Mouse (Mus musculus) heart, embryonic 16.5 days (tissue): ENCODE measurements around the gene Ccdc167. TPM values are rescaled to one million over a fixed set of nuclear protein-coding genes. Genes with fewer than 3 reads are reported as not detected.

Experiments
- ATAC-seq: fragments of 200-750 bp; cut with Nextera tagmentation; replicated peaks from 2 replicates; pipeline ENCODE4 v1.8.0; 2017; ENCODE audit warnings: moderate number of reproducible peaks; ENCODE audit not compliant: insufficient read depth, low FRiP score; ENCODE audit errors: extremely low read depth
- H3K27ac ChIP-seq: fragments of 300-500 bp; sonication (generic); 2 replicates; pipeline ENCODE4 v1.5.1; 2014; ENCODE audit warnings: mild to moderate bottlenecking, low read length, control low read depth, moderate library complexity
- H3K27me3 ChIP-seq: fragments of 300-500 bp; sonication (generic); 2 replicates; pipeline ENCODE4 v1.6.1; 2014; ENCODE audit warnings: low read length, mixed read lengths; ENCODE audit not compliant: control insufficient read depth, insufficient read depth
- H3K36me3 ChIP-seq: fragments of 300-500 bp; sonication (generic); 2 replicates; pipeline ENCODE4 v1.6.1; 2014; ENCODE audit not compliant: control insufficient read depth, insufficient read depth
- H3K4me1 ChIP-seq: fragments of 300-500 bp; sonication (generic); 2 replicates; pipeline ENCODE4 v1.6.1; 2014; ENCODE audit warnings: low read length, mixed read lengths; ENCODE audit not compliant: control insufficient read depth, insufficient read depth
- H3K4me2 ChIP-seq: fragments of 300-500 bp; sonication (generic); 2 replicates; pipeline ENCODE4 v1.6.1; 2014; ENCODE audit warnings: low read depth, mild to moderate bottlenecking, control low read depth, low read length
- H3K4me3 ChIP-seq: fragments of 300-500 bp; sonication (generic); 2 replicates; pipeline ENCODE4 v1.5.1; 2014; ENCODE audit warnings: mild to moderate bottlenecking, control low read depth, low read length
- H3K9ac ChIP-seq: fragments of 300-500 bp; sonication (generic); 2 replicates; pipeline ENCODE4 v1.6.1; 2014; ENCODE audit warnings: low read length, control low read depth
- H3K9me3 ChIP-seq: fragments of 300-500 bp; sonication (generic); replicated peaks from 2 replicates; pipeline ENCODE4 v1.6.1; 2016; ENCODE audit warnings: low read length; ENCODE audit not compliant: control insufficient read depth
- WGBS: fragments of 180-500 bp; shearing (Covaris S2); extraction: QIAGEN DNeasy Blood & Tissue Kit; methylation state at CpG from one replicate; pipeline ENCODE4 v1.1.7; 2014; 5-methylcytosine and 5-hydroxymethylcytosine counted together
- polyA plus RNA-seq: library from polyadenylated mRNA; unstranded; fragments of >200 nt; fragmentation: Nextera tagmentation; extraction: Ambion mirVana; gene quantifications from 2 replicates; pipeline ENCODE4 v1.2.1, GENCODE M21; 2015

Gene Ccdc167
- polyA plus RNA-seq, 1 experiment from 2014 or later = 12.5 TPM

DNA sequence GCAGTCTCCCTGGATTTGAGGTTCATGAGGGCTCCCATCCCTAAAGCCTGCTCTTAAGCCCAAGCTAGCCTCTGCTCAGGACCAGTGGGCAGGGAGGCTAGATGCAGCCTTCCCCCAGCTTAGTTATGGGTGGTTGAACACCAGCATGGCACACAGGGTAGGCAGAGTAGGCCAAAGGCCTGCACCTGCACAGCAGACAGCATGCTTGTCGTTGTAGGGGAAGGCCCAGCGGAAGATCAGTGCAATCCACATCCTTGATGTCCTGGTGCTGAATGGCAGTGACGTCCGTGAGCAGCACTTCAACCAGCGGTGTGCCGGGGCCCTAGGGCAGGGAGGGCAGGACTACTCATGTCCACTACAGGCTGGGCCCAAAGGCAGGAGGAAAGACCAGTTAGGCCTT lies 18.4 kb downstream of the Ccdc167 start:
- Histone ChIP-seq H3K9me3 (no peaks in the 10 kb centered on the region), H3K27me3 (no peaks in the 10 kb centered on the region), H3K27ac (no peak overlapping the region), H3K4me3 (no peak overlapping the region), H3K4me2 (no peak overlapping the region), H3K4me1 (no peaks in the 10 kb centered on the region), H3K36me3 (peaks cover 56% of the 10 kb centered on the region), H3K9ac (no peak overlapping the region)
- ATAC-seq = no peak
- 83% methylated on average over 6 of the region's 6 CpGs for WGBS

DNA sequence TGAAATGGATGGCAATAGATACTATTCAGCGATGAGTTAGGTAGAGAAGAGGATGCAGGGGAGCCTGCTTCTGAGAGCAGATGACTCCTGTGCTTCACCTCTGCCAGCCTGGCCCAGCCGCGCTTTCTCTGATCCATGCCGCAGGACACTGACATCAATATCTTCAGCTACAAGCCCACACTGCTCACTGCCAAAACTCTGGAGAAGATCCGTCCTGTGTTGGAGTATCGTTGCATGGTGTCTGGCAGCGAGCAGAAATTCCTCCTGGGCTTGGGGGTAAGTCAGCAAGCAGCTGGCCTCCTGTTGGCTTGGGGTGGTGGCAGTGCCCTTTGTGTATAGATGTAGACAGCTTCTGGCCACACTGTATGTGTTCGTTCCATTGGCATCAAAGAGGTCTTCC lies 19.9 kb downstream of the Ccdc167 start:
- Histone ChIP-seq H3K9me3 (no peaks in the 10 kb centered on the region), H3K4me3 (no peak overlapping the region), H3K4me1 (no peaks in the 10 kb centered on the region), H3K27ac (no peak overlapping the region), H3K27me3 (no peaks in the 10 kb centered on the region), H3K36me3 (peaks cover 56% of the 10 kb centered on the region), H3K9ac (no peak overlapping the region), H3K4me2 (no peak overlapping the region)
- no peak for ATAC-seq
- WGBS = 95% methylated on average over 8 of the region's 8 CpGs

DNA sequence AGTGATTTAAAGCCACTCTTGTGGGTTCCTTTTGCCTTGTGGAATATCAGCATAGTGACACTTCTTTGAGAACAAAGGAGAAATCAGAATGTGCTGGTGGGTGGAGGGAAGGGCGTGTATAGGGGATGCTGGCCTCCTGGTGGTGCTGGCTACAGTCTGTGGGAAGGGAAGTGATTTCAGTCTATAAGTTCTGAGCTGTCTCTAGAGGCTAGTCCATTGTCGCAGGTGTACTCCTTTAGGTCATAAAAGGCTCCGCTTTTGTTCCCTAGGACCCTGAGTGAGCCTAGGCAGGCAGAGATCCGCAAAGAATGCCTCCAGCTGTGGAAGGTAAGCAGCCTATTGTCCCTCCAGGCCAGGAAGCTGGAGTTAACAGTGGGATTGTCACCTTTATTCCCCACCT lies 22.3 kb downstream of the Ccdc167 start:
- 90% methylated on average over 4 of the region's 4 CpGs for WGBS
- Histone ChIP-seq H3K4me3 (no peak overlapping the region), H3K9me3 (no peaks in the 10 kb centered on the region), H3K9ac (no peak overlapping the region), H3K27ac (no peak overlapping the region), H3K4me2 (no peak overlapping the region), H3K4me1 (no peaks in the 10 kb centered on the region), H3K36me3 (peaks cover 61% of the 10 kb centered on the region), H3K27me3 (no peaks in the 10 kb centered on the region)
- no peak for ATAC-seq

DNA sequence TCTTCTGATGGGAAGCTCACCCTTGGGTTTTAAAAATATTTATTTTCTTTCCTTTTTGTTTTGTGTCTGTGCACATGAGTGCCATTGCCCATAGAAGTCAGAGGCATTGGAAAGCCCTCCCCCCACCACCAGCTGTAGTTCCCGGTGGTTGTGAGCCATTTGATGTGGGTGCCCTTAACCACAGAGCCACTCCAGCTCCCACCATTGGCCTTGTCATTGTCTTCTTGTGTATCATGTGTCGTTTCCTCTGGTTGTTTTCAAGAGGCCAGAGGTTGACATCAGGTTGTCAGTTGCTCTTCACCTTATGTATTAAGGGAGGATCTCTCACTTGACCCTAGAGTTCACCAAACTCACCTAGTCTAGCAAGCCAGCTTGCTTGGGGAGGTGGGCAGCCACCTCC lies 23.3 kb downstream of the Ccdc167 start:
- Histone ChIP-seq H3K36me3 (peaks cover 58% of the 10 kb centered on the region), H3K27me3 (no peaks in the 10 kb centered on the region), H3K4me1 (no peaks in the 10 kb centered on the region), H3K4me2 (no peak overlapping the region), H3K4me3 (no peak overlapping the region), H3K9me3 (no peaks in the 10 kb centered on the region), H3K9ac (no peak overlapping the region), H3K27ac (no peak overlapping the region)
- ATAC-seq = no peak
- WGBS = 65% methylated on average over 2 of the region's 2 CpGs

DNA sequence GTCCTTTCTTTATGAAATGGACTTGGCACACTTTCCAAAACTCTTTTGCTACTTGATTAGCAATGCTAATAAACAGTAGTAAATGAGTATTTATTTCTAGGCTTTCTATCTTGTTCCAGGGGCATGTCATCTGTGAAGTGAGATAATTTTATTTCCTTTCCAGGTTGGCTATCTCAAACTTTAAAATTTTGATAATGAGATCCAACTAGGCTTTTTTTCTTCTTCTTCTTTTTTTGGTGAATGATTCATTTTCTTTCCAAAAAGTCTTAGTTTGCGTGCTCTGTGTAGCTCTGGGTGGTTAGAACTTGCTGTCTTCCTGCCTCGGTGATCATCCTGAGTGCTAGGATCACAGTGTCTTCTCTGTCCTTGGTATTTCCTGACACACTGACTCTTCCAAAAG lies 24.0 kb downstream of the Ccdc167 start:
- no peak overlapping the region for H3K4me3 ChIP-seq
- no peaks in the 10 kb centered on the region for H3K9me3 ChIP-seq
- no peak overlapping the region for H3K9ac ChIP-seq
- ATAC-seq = no peak
- no peak overlapping the region for H3K4me2 ChIP-seq
- 68% methylated on average over 2 of the region's 2 CpGs for WGBS
- peaks cover 1% of the 10 kb centered on the region for H3K4me1 ChIP-seq
- H3K36me3 ChIP-seq = peaks cover 58% of the 10 kb centered on the region
- H3K27me3 ChIP-seq = no peaks in the 10 kb centered on the region
- H3K27ac ChIP-seq = no peak overlapping the region

DNA sequence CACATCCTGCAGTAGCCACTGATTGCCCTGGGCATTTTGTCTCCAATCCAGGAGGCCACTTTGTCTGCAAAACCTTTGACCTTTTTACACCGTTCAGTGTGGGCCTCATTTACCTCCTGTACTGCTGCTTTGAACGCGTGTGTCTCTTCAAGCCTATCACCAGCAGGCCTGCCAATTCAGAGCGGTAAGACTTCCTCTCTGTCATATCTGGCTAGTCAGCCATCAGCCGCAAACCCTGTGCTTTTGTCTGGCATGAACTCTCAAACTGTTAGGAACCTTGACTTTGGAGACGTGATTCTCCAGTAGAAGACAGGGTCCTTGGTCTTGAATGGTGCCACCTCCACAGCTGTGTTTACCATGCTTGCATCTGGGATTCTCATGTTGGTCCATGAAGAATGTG lies 26.6 kb downstream of the Ccdc167 start:
- Histone ChIP-seq H3K4me2 (no peak overlapping the region), H3K27me3 (no peaks in the 10 kb centered on the region), H3K9ac (no peak overlapping the region), H3K36me3 (peaks cover 46% of the 10 kb centered on the region), H3K4me1 (peaks cover 8% of the 10 kb centered on the region), H3K9me3 (no peaks in the 10 kb centered on the region), H3K4me3 (no peak overlapping the region), H3K27ac (no peak overlapping the region)
- 66% methylated on average over 6 of the region's 6 CpGs for WGBS
- ATAC-seq = no peak

DNA sequence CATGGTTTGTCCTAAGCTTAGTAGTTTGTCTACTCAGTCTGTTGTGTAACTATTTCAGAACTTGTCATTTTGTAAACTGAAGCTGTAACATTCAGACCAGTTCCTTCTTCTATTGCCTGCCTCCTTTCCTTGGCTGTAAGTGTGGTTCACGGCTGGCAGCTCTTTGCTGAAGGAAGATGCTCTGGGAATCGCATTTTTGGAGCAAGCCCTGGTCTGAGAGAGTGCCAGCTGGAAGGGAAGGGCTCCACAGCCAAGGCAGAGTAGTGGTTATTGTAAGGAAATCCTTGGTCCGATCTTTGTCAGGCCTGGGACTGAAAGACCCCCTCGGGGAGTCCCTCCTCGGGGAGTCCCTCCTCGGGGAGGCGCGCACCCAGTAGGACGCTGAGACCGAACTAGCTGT lies 28.2 kb downstream of the Ccdc167 start:
- 93% methylated on average over 10 of the region's 10 CpGs for WGBS
- Histone ChIP-seq H3K9ac (no peak overlapping the region), H3K4me3 (no peak overlapping the region), H3K4me1 (peaks cover 8% of the 10 kb centered on the region), H3K36me3 (peaks cover 37% of the 10 kb centered on the region), H3K27me3 (no peaks in the 10 kb centered on the region), H3K4me2 (no peak overlapping the region), H3K27ac (peak overlapping the region; percentile 56), H3K9me3 (no peaks in the 10 kb centered on the region)
- no peak for ATAC-seq

DNA sequence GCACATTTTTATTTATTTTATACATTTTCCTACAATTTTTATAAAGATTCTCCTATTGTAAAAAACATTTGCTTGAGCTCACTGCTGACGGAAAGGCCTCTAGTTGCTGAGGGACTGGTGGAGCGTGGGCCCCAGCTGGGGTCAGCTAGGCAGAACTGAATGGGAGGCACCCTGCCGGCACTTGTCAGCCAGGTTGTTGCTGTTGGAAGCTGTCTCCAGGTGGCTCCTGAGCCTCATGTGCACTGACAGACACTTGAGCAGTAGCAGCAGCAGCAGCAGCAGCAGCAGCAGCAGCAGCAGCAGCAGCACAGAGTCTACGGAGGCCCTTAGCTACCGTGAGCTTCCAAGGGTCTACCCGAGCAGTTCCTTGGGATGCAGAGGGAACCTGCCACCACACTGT lies 29.5 kb downstream of the Ccdc167 start:
- Histone ChIP-seq H3K27me3 (no peaks in the 10 kb centered on the region), H3K4me3 (no peak overlapping the region), H3K9me3 (no peaks in the 10 kb centered on the region), H3K9ac (no peak overlapping the region; the same call in 1 of the 2 replicates), H3K4me2 (no peak overlapping the region), H3K36me3 (peaks cover 42% of the 10 kb centered on the region), H3K27ac (peak overlapping the region; percentile 75), H3K4me1 (peaks cover 11% of the 10 kb centered on the region)
- 47% methylated on average over 6 of the region's 6 CpGs for WGBS
- ATAC-seq = no peak

DNA sequence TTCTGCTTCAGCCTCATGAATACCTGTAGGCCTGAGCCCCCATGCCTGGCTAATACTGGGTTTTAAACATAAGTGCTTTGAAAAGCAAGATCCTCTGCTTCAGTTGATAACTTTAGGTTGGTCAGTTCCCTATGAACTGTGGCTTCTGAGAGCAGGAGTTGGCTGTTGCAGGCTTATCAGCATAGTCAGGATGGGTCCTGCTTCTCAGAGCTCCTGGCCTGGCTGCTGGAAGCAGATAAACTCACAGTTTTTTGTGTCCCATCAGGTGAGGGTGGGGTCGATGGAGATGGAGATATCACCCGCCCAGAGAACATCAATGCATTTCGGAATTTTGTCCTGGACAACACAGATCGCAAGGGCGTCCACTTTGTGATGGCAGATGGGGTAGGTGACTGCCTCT lies 30.1 kb downstream of the Ccdc167 start:
- H3K36me3 ChIP-seq = peaks cover 48% of the 10 kb centered on the region
- H3K27ac ChIP-seq = no peak overlapping the region
- no peak overlapping the region for H3K4me3 ChIP-seq
- no peak for ATAC-seq
- 86% methylated on average over 5 of the region's 5 CpGs for WGBS
- H3K4me2 ChIP-seq = no peak overlapping the region
- H3K4me1 ChIP-seq = peaks cover 11% of the 10 kb centered on the region
- no peak overlapping the region for H3K9ac ChIP-seq
- H3K9me3 ChIP-seq = no peaks in the 10 kb centered on the region
- H3K27me3 ChIP-seq = no peaks in the 10 kb centered on the region

DNA sequence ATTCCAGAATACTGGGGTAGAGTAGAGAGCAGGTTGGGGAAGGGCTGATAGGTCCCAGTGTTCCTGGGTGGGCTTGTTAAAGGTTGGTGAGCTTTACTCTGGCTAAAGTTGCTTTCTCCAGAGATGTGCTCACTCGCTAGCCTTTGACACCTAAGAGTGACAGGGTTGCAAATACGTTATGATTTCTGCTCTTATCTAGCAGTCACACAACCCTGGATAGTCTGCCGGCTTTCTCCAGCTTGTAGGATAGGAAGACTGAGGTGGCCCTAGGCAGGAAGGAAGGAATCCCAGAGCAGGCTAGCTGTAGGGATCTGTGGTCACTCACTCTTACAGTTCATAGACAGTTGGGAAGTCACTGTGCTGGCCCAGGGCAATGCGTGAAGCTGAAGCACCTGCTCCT lies 32.6 kb downstream of the Ccdc167 start:
- no peaks in the 10 kb centered on the region for H3K9me3 ChIP-seq
- H3K9ac ChIP-seq = no peak overlapping the region
- no peak overlapping the region for H3K4me2 ChIP-seq
- H3K27me3 ChIP-seq = no peaks in the 10 kb centered on the region
- H3K4me3 ChIP-seq = no peak overlapping the region
- H3K36me3 ChIP-seq = peaks cover 34% of the 10 kb centered on the region
- peaks cover 11% of the 10 kb centered on the region for H3K4me1 ChIP-seq
- H3K27ac ChIP-seq = no peak overlapping the region
- 69% methylated on average over 4 of the region's 4 CpGs for WGBS
- ATAC-seq = no peak
